In the genomic region with DNA sequence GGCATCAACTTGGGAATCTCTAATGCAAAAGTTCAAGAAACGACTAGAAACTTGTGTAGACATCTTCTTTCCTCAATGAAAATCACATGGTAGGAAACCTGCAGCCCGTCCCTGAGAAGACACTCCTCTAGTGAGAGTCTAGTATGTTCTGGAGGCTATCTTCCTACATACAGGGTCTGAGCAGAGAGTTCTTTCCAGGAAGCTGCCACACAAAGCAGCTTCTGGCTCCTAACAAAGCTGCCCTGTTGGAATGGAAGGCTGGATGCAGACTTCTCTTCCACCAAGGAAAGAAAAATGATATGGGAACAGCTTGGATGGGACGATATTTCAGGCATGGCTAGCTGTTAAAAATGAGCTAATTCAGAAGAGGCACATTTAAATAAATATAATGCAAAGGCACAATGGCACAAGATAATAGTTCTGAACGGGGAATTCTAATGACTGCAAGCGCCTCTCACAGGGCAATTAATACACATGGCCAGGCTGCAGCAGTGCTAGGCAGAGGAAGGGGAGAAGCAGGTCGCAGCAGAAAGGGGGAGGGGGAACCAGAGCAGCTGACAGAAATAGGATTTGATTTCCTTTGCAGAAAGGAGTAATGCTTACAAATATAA, we compare ENCODE assay signal across 11 mouse cellular contexts.
DNase-seq lines count a peak whose midpoint lies in the region; ATAC-seq and TF ChIP-seq lines count a peak whose summit lies in the region.
"Had no signal": no experiment of that assay in that cellular context is flagged by ENCODE, and none has a peak within 500 bp of the region (broad histone marks: within the 10 kb centered on the region; RNA-seq: fewer than 3 reads in every experiment).

No protein-coding gene starts in this region.

- no peak overlapping the region for H3K4me2 ChIP-seq in stomach, embryonic 16.5 days (ENCODE audit: low read depth, low read length)
- no peak overlapping the region for H3K4me2 ChIP-seq in stomach, postnatal 0 days (replicated peaks; ENCODE audit: low read depth)
- H3K4me2 ChIP-seq in forebrain, embryonic 15.5 days (replicated peaks), result peak overlapping the region; percentile 11; the same call in 1 of the 2 replicates
- H3K4me2 ChIP-seq in midbrain, embryonic 13.5 days (replicated peaks), result 0 out of 2 replicates have a peak overlapping the region, but pooled peaks have one; percentile 3
- H3K4me2 ChIP-seq: embryonic facial prominence, embryonic 12.5 days; lung, embryonic 14.5 days had no signal

- H3K9ac ChIP-seq in stomach, embryonic 16.5 days (ENCODE audit: low read length), result no peak overlapping the region
- H3K9ac ChIP-seq in stomach, postnatal 0 days (ENCODE audit: low read length), result no peak overlapping the region
- H3K9ac ChIP-seq in forebrain, embryonic 15.5 days (replicated peaks), result no peak overlapping the region
- no peak overlapping the region for H3K9ac ChIP-seq in midbrain, embryonic 13.5 days (replicated peaks)
- H3K9ac ChIP-seq: embryonic facial prominence, embryonic 12.5 days; lung, embryonic 14.5 days had no signal

- ATAC-seq in stomach, embryonic 16.5 days (ENCODE audit: insufficient read depth, low FRiP score), result no peak
- ATAC-seq in stomach, postnatal 0 days (ENCODE audit: low FRiP score, low TSS enrichment), result no peak
- ATAC-seq in forebrain, embryonic 15.5 days (replicated peaks), result peak; percentile 85
- ATAC-seq in midbrain, embryonic 13.5 days, result peak; percentile 77
- ATAC-seq in monocyte, adult 5-6 weeks (replicated peaks; ENCODE audit: insufficient number of reproducible peaks, low FRiP score, low TSS enrichment, poor library complexity, severe bottlenecking), result no peak

- 34% methylated on average over 6 of the region's 6 CpGs for WGBS in stomach, embryonic 16.5 days
- WGBS in stomach, postnatal 0 days, result 39% methylated on average over 6 of the region's 6 CpGs
- 4% methylated on average over 6 of the region's 6 CpGs for WGBS in forebrain, embryonic 15.5 days
- WGBS in midbrain, embryonic 13.5 days, result 15% methylated on average over 6 of the region's 6 CpGs

- H3K4me3 ChIP-seq in stomach, embryonic 16.5 days (replicated peaks; ENCODE audit: low read length), result no peak overlapping the region
- no peak overlapping the region for H3K4me3 ChIP-seq in stomach, postnatal 0 days (ENCODE audit: low read depth, low read length)
- no peak overlapping the region for H3K4me3 ChIP-seq in forebrain, embryonic 15.5 days
- no peak overlapping the region for H3K4me3 ChIP-seq in midbrain, embryonic 13.5 days (replicated peaks)
- H3K4me3 ChIP-seq: embryonic facial prominence, embryonic 12.5 days; myocyte had no signal

- H3K36me3 ChIP-seq in stomach, embryonic 16.5 days (ENCODE audit: control insufficient read depth, insufficient read depth, low read length), result no peaks in the 10 kb centered on the region
- H3K36me3 ChIP-seq in stomach, postnatal 0 days (ENCODE audit: control insufficient read depth, insufficient read depth, low read length), result no peaks in the 10 kb centered on the region
- no peaks in the 10 kb centered on the region for H3K36me3 ChIP-seq in forebrain, embryonic 15.5 days
- no peaks in the 10 kb centered on the region for H3K36me3 ChIP-seq in midbrain, embryonic 13.5 days
- H3K36me3 ChIP-seq: embryonic facial prominence, embryonic 12.5 days had no signal

- peaks cover 8% of the 10 kb centered on the region for H3K4me1 ChIP-seq in stomach, embryonic 16.5 days (ENCODE audit: control insufficient read depth, insufficient read depth, low read length)
- H3K4me1 ChIP-seq in stomach, postnatal 0 days (replicated peaks; ENCODE audit: control insufficient read depth, insufficient read depth), result no peaks in the 10 kb centered on the region
- H3K4me1 ChIP-seq in forebrain, embryonic 15.5 days, result peaks cover 70% of the 10 kb centered on the region
- peaks cover 60% of the 10 kb centered on the region for H3K4me1 ChIP-seq in midbrain, embryonic 13.5 days (replicated peaks)

- DNase-seq in stomach, postnatal 0 days (ENCODE audit: low spot score), result no peak
- DNase-seq in heart, adult 8-10 months (ENCODE audit: low spot score), result no peak
- DNase-seq in urinary bladder, postnatal 14 days (ENCODE audit: low spot score), result no peak
- DNase-seq: kidney, postnatal 10 days; lung, embryonic 14.5 days had no signal

- H3K27me3 ChIP-seq in stomach, embryonic 16.5 days (ENCODE audit: control insufficient read depth, insufficient read depth, low read length), result no peaks in the 10 kb centered on the region
- H3K27me3 ChIP-seq in stomach, postnatal 0 days (ENCODE audit: control insufficient read depth, insufficient read depth, low read length), result no peaks in the 10 kb centered on the region
- no peaks in the 10 kb centered on the region for H3K27me3 ChIP-seq in forebrain, embryonic 15.5 days
- H3K27me3 ChIP-seq in midbrain, embryonic 13.5 days, result no peaks in the 10 kb centered on the region

- H3K9me3 ChIP-seq in stomach, embryonic 16.5 days (replicated peaks; ENCODE audit: control insufficient read depth, low read length), result no peaks in the 10 kb centered on the region
- H3K9me3 ChIP-seq in stomach, postnatal 0 days (ENCODE audit: control insufficient read depth, low read length), result no peaks in the 10 kb centered on the region
- H3K9me3 ChIP-seq in forebrain, embryonic 15.5 days, result no peaks in the 10 kb centered on the region
- no peaks in the 10 kb centered on the region for H3K9me3 ChIP-seq in midbrain, embryonic 13.5 days
- H3K9me3 ChIP-seq: embryonic facial prominence, embryonic 12.5 days had no signal

- TF ChIP-seq EP300 in stomach, postnatal 0 days (optimal IDR thresholded peaks at IDR 0.05), result no peak

- 0 out of 2 replicates have a peak overlapping the region, but pooled peaks have one; percentile 40 for H3K27ac ChIP-seq in stomach, embryonic 16.5 days (ENCODE audit: low read length)
- no peak overlapping the region for H3K27ac ChIP-seq in stomach, postnatal 0 days (replicated peaks)
- H3K27ac ChIP-seq in forebrain, embryonic 15.5 days (replicated peaks), result peak overlapping the region; percentile 85
- H3K27ac ChIP-seq in midbrain, embryonic 13.5 days, result peak overlapping the region; percentile 80
- H3K27ac ChIP-seq: embryonic facial prominence, embryonic 12.5 days had no signal

- no peak for TF ChIP-seq CTCF in stomach, postnatal 0 days (IDR thresholded peaks at IDR 0.05; ENCODE audit: low read depth)

Comparison
In these comparisons a context has a peak if more than half of its experiments do, and no peak if none do; other contexts are left out.
1. ATAC-seq: peak in forebrain, embryonic 15.5 days (single experiment) and midbrain, embryonic 13.5 days (single experiment); none in stomach, embryonic 16.5 days (single experiment), stomach, postnatal 0 days (single experiment) and monocyte, adult 5-6 weeks (single experiment).
2. H3K4me2 ChIP-seq: peak in forebrain, embryonic 15.5 days (single experiment) and midbrain, embryonic 13.5 days (single experiment); none in stomach, embryonic 16.5 days (single experiment) and stomach, postnatal 0 days (single experiment).